Mouse (Mus musculus): ENCODE results near the gene Irak3.

Irak3 gene

GRCm38 (mm10) chr10:120210096-120210495 is 8.2 kb upstream of the Irak3 start:
- no peak for TF ChIP-seq GATA4 (IDR thresholded peaks at IDR 0.05; ENCODE audit: insufficient replicate concordance, low read length)

GRCm38 (mm10) chr10:120209539-120209925 is 7.6 kb upstream of the Irak3 start:
- TF ChIP-seq GATA4 (IDR thresholded peaks at IDR 0.05; ENCODE audit: insufficient replicate concordance, low read length), result no peak

GRCm38 (mm10) chr10:120208575-120209538 is 6.9 kb upstream of the Irak3 start:
- TF ChIP-seq GATA4 (IDR thresholded peaks at IDR 0.05; ENCODE audit: insufficient replicate concordance, low read length), result peak; percentile 39; the same call in 1 of the 2 replicates

GRCm38 (mm10) chr10:120208015-120208414 is 6.1 kb upstream of the Irak3 start:
- TF ChIP-seq GATA4 (IDR thresholded peaks at IDR 0.05; ENCODE audit: insufficient replicate concordance, low read length), result no peak

- no peak for TF ChIP-seq GATA4 (IDR thresholded peaks at IDR 0.05; ENCODE audit: insufficient replicate concordance, low read length)
Measured at GRCm38 (mm10) chr10:120204591-120205210, 2.8 kb upstream of the Irak3 start.

GRCm38 (mm10) chr10:120202467-120203250 is 729 bp upstream of the Irak3 start:
- no peak for TF ChIP-seq GATA4 (IDR thresholded peaks at IDR 0.05; ENCODE audit: insufficient replicate concordance, low read length)

GRCm38 (mm10) chr10:120201131-120201921 is 604 bp downstream of the Irak3 start, which contains the start of gene Tmbim4:
Gene Tmbim4 (plus strand): TSS chr10:120201590.
- no peak; the same call in 1 of the 2 replicates for TF ChIP-seq GATA4 (IDR thresholded peaks at IDR 0.05; ENCODE audit: insufficient replicate concordance, low read length)

GRCm38 (mm10) chr10:120197061-120197835 is 4.7 kb downstream of the Irak3 start:
- TF ChIP-seq GATA4 (IDR thresholded peaks at IDR 0.05; ENCODE audit: insufficient replicate concordance, low read length), result no peak

- no peak for TF ChIP-seq GATA4 (IDR thresholded peaks at IDR 0.05; ENCODE audit: insufficient replicate concordance, low read length)
Measured at GRCm38 (mm10) chr10:120193255-120193654, 8.7 kb downstream of the Irak3 start.

GRCm38 (mm10) chr10:120192278-120192677 is 9.7 kb downstream of the Irak3 start:
- no peak for TF ChIP-seq GATA4 (IDR thresholded peaks at IDR 0.05; ENCODE audit: insufficient replicate concordance, low read length)

- TF ChIP-seq GATA4 (IDR thresholded peaks at IDR 0.05; ENCODE audit: insufficient replicate concordance, low read length), result no peak
Measured at GRCm38 (mm10) chr10:120191165-120191564, 10.8 kb downstream of the Irak3 start.

GRCm38 (mm10) chr10:120189782-120190181 is 12.1 kb downstream of the Irak3 start:
- TF ChIP-seq GATA4 (IDR thresholded peaks at IDR 0.05; ENCODE audit: insufficient replicate concordance, low read length), result no peak

- TF ChIP-seq GATA4 (IDR thresholded peaks at IDR 0.05; ENCODE audit: insufficient replicate concordance, low read length), result no peak
Measured at GRCm38 (mm10) chr10:120189276-120189675, 12.7 kb downstream of the Irak3 start.

- no peak for TF ChIP-seq GATA4 (IDR thresholded peaks at IDR 0.05; ENCODE audit: insufficient replicate concordance, low read length)
Measured at GRCm38 (mm10) chr10:120188513-120188912, 13.4 kb downstream of the Irak3 start.
